Mouse (Mus musculus) left cerebral cortex, adult 2 months (tissue): ENCODE results near the gene Slc51a. TPM values are rescaled to one million over a fixed set of nuclear protein-coding genes. Genes with fewer than 3 reads are reported as not detected.

Experiments
- DNase-seq, 2 experiments: peaks; one replicate each; pipeline ENCODE4 v3.0.0; 2021 to 2022; ENCODE audit warnings: low spot score in 2 of 2, mixed read lengths in 1 of 2; ENCODE audit errors: extremely low spot score in 1 of 2
- H3K27ac ChIP-seq: fragments of 200-600 bp; 2 replicates; pipeline ENCODE4 v1.8.1; 2022
- H3K4me3 ChIP-seq: fragments of 200-600 bp; 2 replicates; pipeline ENCODE4 v1.8.1; 2022
- CTCF ChIP-seq: fragments of 200-600 bp; IDR thresholded peaks from 2 replicates; pipeline ENCODE4 v1.8.1; 2022; ENCODE audit warnings: antibody characterized with exemption, mild to moderate bottlenecking, moderate library complexity
- intact Hi-C: fragments of 180-260 bp; cut with DNase I; formaldehyde crosslinking; loops from one replicate; pipeline ENCODE4 v1.15.1; 2025
- total RNA-seq, 2 experiments: library from RNA; stranded (reverse); gene quantifications; 2 replicates each; pipeline ENCODE4 v1.2.3; 2021

Slc51a gene
- total RNA-seq, 2 experiments from 2014 or later: not detected

GRCm38 (mm10) chr16:32436657-32437056, 51.0 kb downstream of the Slc51a start:
- Histone ChIP-seq H3K4me3 (no peak overlapping the region), H3K27ac (no peak overlapping the region)
- TF ChIP-seq CTCF: no peak
- intact Hi-C loops: no loop called here
- no peak for DNase-seq

GRCm38 (mm10) chr16:32434691-32435090, 53.0 kb downstream of the Slc51a start:
- Histone ChIP-seq H3K27ac (no peak overlapping the region), H3K4me3 (no peak overlapping the region)
- intact Hi-C loops: no loop called here
- no peak for DNase-seq
- no peak for TF ChIP-seq CTCF

DNA sequence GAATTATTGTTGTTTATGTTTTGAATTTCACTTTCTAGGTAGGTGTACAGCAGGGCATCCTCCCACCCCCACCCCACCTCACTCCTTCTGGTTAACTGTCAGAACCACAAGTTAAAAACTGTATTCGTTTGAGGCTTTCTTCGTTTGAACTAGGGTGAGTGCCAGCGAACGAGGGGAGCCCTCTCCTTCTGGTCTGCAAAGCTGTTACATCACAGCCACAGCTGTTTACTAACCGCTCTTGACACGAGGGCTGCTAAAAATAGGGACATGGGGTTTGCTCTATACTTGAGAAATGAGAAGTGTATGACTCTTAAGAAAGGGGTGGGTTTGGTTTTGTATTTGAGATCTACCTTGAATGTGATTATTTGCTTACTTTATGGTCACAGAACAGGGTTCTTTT, 53.6 kb downstream of the Slc51a start:
- Histone ChIP-seq H3K27ac (no peak overlapping the region), H3K4me3 (no peak overlapping the region)
- TF ChIP-seq CTCF: no peak
- DNase-seq: no peak
- intact Hi-C loops: no loop called here

DNA sequence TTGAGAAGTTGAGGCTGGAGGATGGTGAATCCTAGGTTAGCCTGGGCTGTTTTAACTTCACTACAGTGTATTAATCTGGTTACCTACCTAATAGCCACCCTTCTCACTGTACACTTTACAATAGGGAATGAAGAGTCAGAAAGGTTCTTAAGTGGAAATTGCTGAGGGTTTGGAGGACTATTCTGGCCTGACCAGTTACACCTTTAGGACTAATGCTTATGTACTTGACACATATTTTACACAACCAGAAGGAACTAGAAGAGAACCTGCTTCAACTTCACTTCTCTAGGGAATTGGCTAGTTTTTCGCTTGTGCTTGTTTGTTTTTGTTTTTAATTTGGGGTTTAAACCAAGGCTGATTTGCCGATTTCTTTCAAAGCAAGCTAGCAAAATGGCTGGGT, 54.5 kb downstream of the Slc51a start:
- DNase-seq: no peak
- no peak for TF ChIP-seq CTCF
- Histone ChIP-seq H3K27ac (no peak overlapping the region), H3K4me3 (no peak overlapping the region)
- intact Hi-C loops: no loop called here

DNA sequence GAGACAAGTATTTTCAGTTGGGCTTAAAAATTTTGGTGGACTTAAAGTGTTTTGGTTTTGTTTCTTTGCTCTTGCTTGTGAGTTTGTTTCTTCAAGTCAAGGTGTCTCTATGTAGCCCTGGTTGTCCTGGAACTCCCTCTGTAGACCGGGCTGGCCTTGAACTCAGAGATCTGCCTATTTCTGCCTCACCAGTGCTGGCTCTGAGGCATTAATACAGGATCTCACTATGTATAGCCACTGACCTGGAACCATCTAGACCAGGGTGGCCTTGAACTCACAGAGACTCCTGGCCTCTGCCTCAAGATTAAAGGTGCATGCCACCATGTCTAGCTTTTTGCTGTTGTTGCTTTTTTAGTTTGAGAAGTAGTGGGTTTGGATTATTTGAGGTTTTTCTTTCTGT, 55.8 kb downstream of the Slc51a start:
- DNase-seq: no peak
- peak overlapping the region; percentile 69 for H3K4me3 ChIP-seq
- intact Hi-C loops: loop anchor here (2.0 kb wide), 1 partner anchor 99 kb away; the partner anchor contains the start of gene Ubxn7
- TF ChIP-seq CTCF: no peak
- H3K27ac ChIP-seq: no peak overlapping the region

DNA sequence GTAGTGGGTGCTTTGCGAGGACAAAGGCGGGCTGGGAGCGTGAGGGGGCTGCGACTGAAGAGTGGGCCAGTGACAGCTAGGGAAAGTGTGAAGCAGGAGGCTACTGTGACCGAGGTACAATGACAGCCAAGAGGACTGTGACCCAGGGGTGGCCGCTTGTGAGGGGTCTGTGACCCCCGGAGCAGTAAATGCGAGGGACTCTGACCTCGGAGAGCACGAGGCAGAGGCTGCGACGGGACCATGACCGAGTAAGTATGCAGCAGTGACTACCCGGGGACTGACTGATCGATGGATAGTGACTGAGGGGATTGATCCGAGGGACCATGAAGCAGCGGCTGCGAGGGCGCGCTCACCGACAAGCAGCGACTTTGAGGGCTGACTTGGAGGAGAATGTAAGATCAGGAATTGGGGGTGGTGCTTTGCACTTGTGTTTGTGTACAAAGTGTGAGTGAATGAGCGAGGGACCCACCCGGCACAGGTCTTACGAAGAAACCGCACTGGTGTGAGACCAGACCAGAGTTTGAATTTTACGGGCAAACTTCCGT, 56.6 kb downstream of the Slc51a start:
- peak overlapping the region; percentile 69 for H3K4me3 ChIP-seq
- intact Hi-C loops: loop anchor here (2.0 kb wide), 1 partner anchor 98 kb away; the partner anchor contains the start of gene Ubxn7
- no peak for TF ChIP-seq CTCF
- no peak for DNase-seq
- peak overlapping the region; percentile 94 for H3K27ac ChIP-seq

DNA sequence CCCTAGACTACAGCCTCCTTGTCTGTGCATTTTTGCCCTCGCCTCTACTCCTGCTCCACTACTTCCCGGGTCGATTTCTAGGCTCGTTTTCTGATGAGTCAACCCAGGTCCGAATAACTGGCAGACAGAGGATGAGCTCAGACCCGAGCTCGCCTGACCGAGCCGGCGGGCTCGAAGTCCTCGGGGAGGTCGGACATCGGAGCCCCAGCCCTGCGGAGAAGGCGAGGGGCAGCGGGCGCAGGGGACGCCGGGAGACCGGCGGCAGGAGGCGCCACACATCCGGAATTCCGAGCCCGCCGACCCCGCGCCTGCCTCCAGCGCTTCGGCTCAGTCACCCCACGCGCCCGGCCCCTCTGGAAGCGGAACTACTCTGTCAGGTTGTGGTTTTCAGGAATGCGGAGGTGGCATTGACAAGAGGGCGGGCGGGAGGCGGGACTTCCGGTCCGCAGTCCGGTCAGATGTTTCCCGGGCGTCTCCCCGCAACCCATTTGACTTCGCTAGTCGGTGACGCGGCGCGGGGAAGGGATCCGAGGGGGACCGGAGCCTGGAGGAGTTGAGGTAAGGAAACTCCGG, 57.1 kb downstream of the Slc51a start, which contains the start of gene Pcyt1a:
Gene Pcyt1a, plus strand, starts transcription at position 448 of the 573 bp plus-strand sequence.
- DNase-seq: peak; percentile 86 to 89
- peak within 1 kb of the TSS; percentile 69 for H3K4me3 ChIP-seq
- intact Hi-C loops: loop anchor here (1.0 to 2.0 kb wide), 2 partner anchors 11 to 98 kb away; partner anchors contain the start of genes Tctex1d2 and Ubxn7
- H3K27ac ChIP-seq: peak within 1 kb of the TSS; percentile 94
- TF ChIP-seq CTCF: peak; percentile 32

GRCm38 (mm10) chr16:32427506-32427905, 60.2 kb downstream of the Slc51a start:
- no peak for TF ChIP-seq CTCF
- intact Hi-C loops: no loop called here
- no peak for DNase-seq
- Histone ChIP-seq H3K4me3 (no peak overlapping the region), H3K27ac (no peak overlapping the region)

Other genes starting within 250 kb of the Slc51a start
- gene Fbxo45, start 240.7 kb downstream of the Slc51a start, total RNA-seq: 10 to 100 TPM; 46.6 to 50.7 TPM
- gene Wdr53, start 240.7 kb downstream of the Slc51a start, total RNA-seq: 10 to 100 TPM in 1 of 2 experiments, 1 to 10 TPM in 1; 9.3 to 12.0 TPM
- under 1 TPM in 1 of 2 experiments, not detected in 1; 0.40 TPM for gene Smco1, start 216.4 kb downstream of the Slc51a start, total RNA-seq
- 10 to 100 TPM; 25.3 to 27.8 TPM for gene Rnf168, start 210.4 kb downstream of the Slc51a start, total RNA-seq
- 10 to 100 TPM; 51.0 to 53.3 TPM for gene Ubxn7, start 155.6 kb downstream of the Slc51a start, total RNA-seq
- gene Tm4sf19, start 87.4 kb downstream of the Slc51a start, total RNA-seq: not detected
- gene Tctex1d2, start 68.2 kb downstream of the Slc51a start, total RNA-seq: 10 to 100 TPM; 13.6 to 14.9 TPM
- gene Pcyt1a, start 57.0 kb downstream of the Slc51a start, total RNA-seq: 10 to 100 TPM; 39.6 to 42.7 TPM
- not detected for gene Zdhhc19, start 8.4 kb upstream of the Slc51a start, total RNA-seq
- 10 to 100 TPM; 68.3 to 85.0 TPM for gene Tfrc, start 121.0 kb upstream of the Slc51a start, total RNA-seq
- 100 to 1,000 TPM; 239 to 244 TPM for gene Tnk2, start 156.0 kb upstream of the Slc51a start, total RNA-seq
- not detected for gene Muc4, start 248.0 kb upstream of the Slc51a start, total RNA-seq